Mouse (Mus musculus) E14TG2a.4 (cell line): Measurements from ENCODE around the gene Micall2.

Experiments used
- CTCF ChIP-seq: conservative IDR thresholded peaks from 2 replicates; pipeline ENCODE4 v1.5.1; 2014; ENCODE audit warnings: low read length
- POU5F1 ChIP-seq: IDR thresholded peaks from 2 replicates; pipeline ENCODE4 v1.6.1; 2014; ENCODE audit warnings: low read length, borderline replicate concordance

DNA sequence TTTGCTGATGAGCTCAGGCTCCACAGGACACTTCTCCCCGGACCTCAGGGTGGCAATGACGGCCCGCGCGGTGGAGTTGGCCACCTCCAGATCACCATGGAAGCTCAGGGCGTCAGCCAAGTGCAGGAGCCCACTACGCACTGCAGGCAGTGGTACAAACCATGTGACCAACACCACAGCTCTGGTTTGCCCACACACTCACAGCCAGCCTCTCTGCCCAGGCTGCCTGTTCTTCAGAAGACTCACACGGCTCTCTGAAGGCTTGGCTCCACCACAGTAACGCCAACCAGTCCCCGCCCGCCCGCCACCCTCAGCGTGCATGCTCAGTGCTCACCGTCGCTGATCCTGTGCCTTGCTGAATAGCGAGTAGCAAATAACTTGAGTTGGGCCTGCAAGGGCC lies 22.0 kb upstream of the Micall2 start:
- TF ChIP-seq CTCF (no peak), POU5F1 (no peak)
